Mouse (Mus musculus) intestine, embryonic 14.5 days (tissue): ENCODE measurements at regions not wholly inside any gene's neighbourhood (a gene's known extent, or its start where the extent isn't known, plus 50 kb on each side); places are given as distances from the start of the nearest gene placed in this dataset.

ENCODE experiments used
- ATAC-seq: fragments of 200-750 bp; cut with Nextera tagmentation; replicated peaks from 2 replicates; pipeline ENCODE4 v1.8.0; 2017; ENCODE audit warnings: low read depth, moderate number of reproducible peaks, moderate TSS enrichment, moderate library complexity; ENCODE audit not compliant: low FRiP score, low TSS enrichment
- DNase-seq: peaks from one replicate; pipeline ENCODE4 v3.0.0-alpha.2; 2018; ENCODE audit warnings: low spot score
- H3K27ac ChIP-seq: fragments of 300-500 bp; sonication (generic); 2 replicates; pipeline ENCODE4 v1.5.1; 2014; ENCODE audit warnings: low read depth, mild to moderate bottlenecking, control low read depth
- H3K27me3 ChIP-seq: fragments of 300-500 bp; sonication (generic); replicated peaks from 2 replicates; pipeline ENCODE4 v1.6.1; 2014; ENCODE audit warnings: low read length, control low read depth; ENCODE audit not compliant: control insufficient read depth, insufficient read depth
- H3K36me3 ChIP-seq: fragments of 300-500 bp; sonication (generic); 2 replicates; pipeline ENCODE4 v1.6.1; 2014; ENCODE audit warnings: low read length, control low read depth; ENCODE audit not compliant: control insufficient read depth, insufficient read depth
- H3K4me1 ChIP-seq: fragments of 300-500 bp; sonication (generic); replicated peaks from 2 replicates; pipeline ENCODE4 v1.6.1; 2014; ENCODE audit warnings: low read length, control low read depth, mixed read lengths; ENCODE audit not compliant: control insufficient read depth, insufficient read depth
- H3K4me2 ChIP-seq: fragments of 300-500 bp; sonication (generic); 2 replicates; pipeline ENCODE4 v1.6.1; 2014; ENCODE audit warnings: low read length
- H3K4me3 ChIP-seq: fragments of 300-500 bp; sonication (generic); 2 replicates; pipeline ENCODE4 v1.5.1; 2014; ENCODE audit warnings: low read depth, low read length, control low read depth, mixed read lengths
- H3K9ac ChIP-seq: fragments of 300-500 bp; sonication (generic); 2 replicates; pipeline ENCODE4 v1.6.1; 2014; ENCODE audit warnings: mild to moderate bottlenecking, low read length
- H3K9me3 ChIP-seq: fragments of 300-500 bp; sonication (generic); 2 replicates; pipeline ENCODE4 v1.6.1; 2016; ENCODE audit warnings: low read length, control low read depth; ENCODE audit not compliant: control insufficient read depth
- WGBS: fragments of 180-500 bp; shearing (Covaris S2); extraction: QIAGEN DNeasy Blood & Tissue Kit; methylation state at CpG from one replicate; pipeline ENCODE4 v1.1.7; 2014; 5-methylcytosine and 5-hydroxymethylcytosine counted together

GRCm38 (mm10) chr13:103422997-103423396 lies 88.7 kb upstream of the Mast4 start:
- ATAC-seq = no peak
- Histone ChIP-seq H3K27ac (no peak overlapping the region), H3K4me3 (no peak overlapping the region), H3K36me3 (no peaks in the 10 kb centered on the region), H3K9me3 (no peaks in the 10 kb centered on the region), H3K9ac (no peak overlapping the region), H3K4me1 (no peaks in the 10 kb centered on the region), H3K27me3 (no peaks in the 10 kb centered on the region), H3K4me2 (no peak overlapping the region)
- DNase-seq = no peak
- WGBS = 96% methylated on average over 8 of the region's 8 CpGs

GRCm38 (mm10) chr13:103419146-103419545 lies 84.8 kb upstream of the Mast4 start:
- no peaks in the 10 kb centered on the region for H3K4me1 ChIP-seq
- 84% methylated on average over 3 of the region's 3 CpGs for WGBS
- H3K27ac ChIP-seq = no peak overlapping the region
- no peaks in the 10 kb centered on the region for H3K36me3 ChIP-seq
- DNase-seq (no peak), ATAC-seq (no peak)
- H3K4me3 ChIP-seq = no peak overlapping the region
- no peak overlapping the region for H3K4me2 ChIP-seq
- no peaks in the 10 kb centered on the region for H3K9me3 ChIP-seq
- H3K9ac ChIP-seq = no peak overlapping the region
- no peaks in the 10 kb centered on the region for H3K27me3 ChIP-seq

- DNase-seq (no peak), ATAC-seq (no peak)
- no peak overlapping the region for H3K4me2 ChIP-seq
- no peaks in the 10 kb centered on the region for H3K27me3 ChIP-seq
- no peaks in the 10 kb centered on the region for H3K36me3 ChIP-seq
- no peak overlapping the region for H3K4me3 ChIP-seq
- H3K4me1 ChIP-seq = no peaks in the 10 kb centered on the region
- no peak overlapping the region for H3K27ac ChIP-seq
- 87% methylated on average over 5 of the region's 5 CpGs for WGBS
- no peaks in the 10 kb centered on the region for H3K9me3 ChIP-seq
- H3K9ac ChIP-seq = no peak overlapping the region
Observed at GRCm38 (mm10) chr13:103417256-103417655, 83.0 kb upstream of the Mast4 start.

- Histone ChIP-seq H3K4me3 (no peak overlapping the region), H3K9me3 (no peaks in the 10 kb centered on the region), H3K4me1 (no peaks in the 10 kb centered on the region), H3K9ac (no peak overlapping the region), H3K36me3 (no peaks in the 10 kb centered on the region), H3K4me2 (no peak overlapping the region), H3K27me3 (no peaks in the 10 kb centered on the region), H3K27ac (no peak overlapping the region)
- 81% methylated on average over 4 of the region's 4 CpGs for WGBS
- DNase-seq (no peak), ATAC-seq (no peak)
Observed at GRCm38 (mm10) chr13:103415335-103415734, 81.0 kb upstream of the Mast4 start.

- WGBS = 77% methylated on average over 2 of the region's 2 CpGs
- Histone ChIP-seq H3K36me3 (no peaks in the 10 kb centered on the region), H3K4me2 (no peak overlapping the region), H3K9ac (no peak overlapping the region), H3K4me3 (no peak overlapping the region), H3K4me1 (peaks cover 6% of the 10 kb centered on the region; the same call in 1 of the 2 replicates), H3K27me3 (no peaks in the 10 kb centered on the region), H3K9me3 (no peaks in the 10 kb centered on the region), H3K27ac (no peak overlapping the region)
- ATAC-seq (no peak), DNase-seq (no peak)
Observed at GRCm38 (mm10) chr13:103412566-103412965, 78.3 kb upstream of the Mast4 start.

- Histone ChIP-seq H3K27me3 (no peaks in the 10 kb centered on the region), H3K9me3 (no peaks in the 10 kb centered on the region), H3K4me3 (no peak overlapping the region), H3K27ac (no peak overlapping the region), H3K4me1 (peaks cover 6% of the 10 kb centered on the region; the same call in 1 of the 2 replicates), H3K9ac (no peak overlapping the region), H3K4me2 (no peak overlapping the region), H3K36me3 (no peaks in the 10 kb centered on the region)
- DNase-seq = no peak
- ATAC-seq = no peak
- WGBS = 67% methylated on average over 7 of the region's 7 CpGs
Observed at GRCm38 (mm10) chr13:103409286-103409685, 75.0 kb upstream of the Mast4 start.

- no peak overlapping the region for H3K27ac ChIP-seq
- no peak overlapping the region for H3K4me3 ChIP-seq
- no peak overlapping the region for H3K9ac ChIP-seq
- H3K4me1 ChIP-seq = no peaks in the 10 kb centered on the region
- WGBS = 89% methylated on average over 2 of the region's 2 CpGs
- DNase-seq (no peak), ATAC-seq (no peak)
- H3K27me3 ChIP-seq = no peaks in the 10 kb centered on the region
- H3K4me2 ChIP-seq = no peak overlapping the region
- no peaks in the 10 kb centered on the region for H3K9me3 ChIP-seq
- no peaks in the 10 kb centered on the region for H3K36me3 ChIP-seq
Observed at GRCm38 (mm10) chr13:103396526-103397020, 62.3 kb upstream of the Mast4 start.

- Histone ChIP-seq H3K9ac (no peak overlapping the region), H3K4me3 (no peak overlapping the region), H3K4me2 (no peak overlapping the region), H3K4me1 (no peaks in the 10 kb centered on the region), H3K9me3 (no peaks in the 10 kb centered on the region), H3K27ac (no peak overlapping the region), H3K36me3 (no peaks in the 10 kb centered on the region), H3K27me3 (no peaks in the 10 kb centered on the region)
- ATAC-seq (no peak), DNase-seq (no peak)
- WGBS = 74% methylated on average over 9 of the region's 9 CpGs
Observed at GRCm38 (mm10) chr13:103396099-103396498, 61.8 kb upstream of the Mast4 start.

- Histone ChIP-seq H3K4me1 (no peaks in the 10 kb centered on the region), H3K4me2 (no peak overlapping the region), H3K27ac (no peak overlapping the region), H3K27me3 (no peaks in the 10 kb centered on the region), H3K9ac (no peak overlapping the region), H3K36me3 (no peaks in the 10 kb centered on the region), H3K9me3 (no peaks in the 10 kb centered on the region), H3K4me3 (no peak overlapping the region)
- ATAC-seq = no peak
- 67% methylated on average over 3 of the region's 3 CpGs for WGBS
- DNase-seq = no peak
Observed at GRCm38 (mm10) chr13:103392581-103392980, 58.3 kb upstream of the Mast4 start.
